Mouse (Mus musculus): Measurements from ENCODE around the gene Eif5a. TPM values are rescaled to one million over a fixed set of nuclear protein-coding genes. Genes with fewer than 3 reads are reported as not detected.
"Not testable (repeated sequence)": the region's sequence is repeated elsewhere in the genome, so short reads cannot be mapped to it uniquely, and the experiment has no call there.

Eif5a gene
- polyA plus RNA-seq, 1 experiment from 2014 or later = 1,673 TPM

GRCm38 (mm10) chr11:69956218-69956617 is 34.5 kb upstream of the Eif5a start:
- 74% methylated on average over 1 of the region's 1 CpGs for WGBS
- no peak overlapping the region for H3K9ac ChIP-seq
- no peak overlapping the region for H3K4me2 ChIP-seq
- H3K9me3 ChIP-seq = no peaks in the 10 kb centered on the region
- H3K27ac ChIP-seq = no peak overlapping the region
- H3K4me3 ChIP-seq = no peak overlapping the region
- no peaks in the 10 kb centered on the region; the same call in 1 of the 2 replicates for H3K27me3 ChIP-seq
- no peaks in the 10 kb centered on the region for H3K36me3 ChIP-seq
- no peak for ATAC-seq (ENCODE audit: borderline replicate concordance, extremely low read depth, low FRiP score, low TSS enrichment)
- H3K4me1 ChIP-seq = peaks cover 7% of the 10 kb centered on the region; the same call in 1 of the 2 replicates

GRCm38 (mm10) chr11:69955618-69956017 is 33.9 kb upstream of the Eif5a start:
- H3K4me1 ChIP-seq; H3K36me3 ChIP-seq; H3K27me3 ChIP-seq; H3K9ac ChIP-seq; H3K4me2 ChIP-seq; H3K27ac ChIP-seq; H3K4me3 ChIP-seq; H3K9me3 ChIP-seq; ATAC-seq (ENCODE audit: borderline replicate concordance, extremely low read depth, low FRiP score, low TSS enrichment): not testable (repeated sequence)
- WGBS = 83% methylated on average over 4 of the region's 4 CpGs

DNA sequence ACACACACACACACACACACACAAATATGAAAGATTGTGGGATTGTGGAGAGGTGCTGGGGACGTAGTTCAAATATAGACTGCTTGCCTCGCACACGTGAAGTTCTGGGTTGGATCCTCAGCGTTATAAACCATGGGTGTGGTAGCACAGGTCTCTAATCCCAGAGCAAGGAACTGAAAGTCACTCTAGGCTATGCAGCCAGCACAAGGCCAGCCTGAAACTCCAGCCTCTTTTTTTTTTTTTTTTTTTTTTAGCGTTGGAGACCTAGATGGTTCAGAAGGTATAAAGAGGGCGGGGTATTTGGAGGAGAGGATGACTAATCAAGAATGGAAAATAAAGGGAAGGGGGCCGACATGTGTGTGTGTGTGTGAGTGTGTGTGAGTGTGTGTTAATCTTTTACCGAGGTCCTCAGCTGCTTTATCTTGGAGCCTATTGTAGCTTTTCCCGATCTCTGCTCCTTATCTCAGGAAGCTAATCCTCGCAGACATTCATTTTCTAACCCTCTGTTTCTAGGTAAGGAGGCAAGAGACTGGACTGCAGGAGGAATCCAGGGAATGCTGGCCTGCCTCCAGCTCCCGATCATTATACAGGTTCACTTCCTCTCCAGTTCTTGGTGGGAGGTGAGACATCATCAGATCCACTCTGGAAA is 31.6 kb upstream of the Eif5a start:
- Histone ChIP-seq H3K36me3 (no peaks in the 10 kb centered on the region), H3K4me1 (peaks cover 16% of the 10 kb centered on the region), H3K9ac (no peak overlapping the region), H3K4me3 (no peak overlapping the region), H3K4me2 (no peak overlapping the region), H3K9me3 (no peaks in the 10 kb centered on the region), H3K27ac (peak overlapping the region; percentile 47; the same call in 1 of the 2 replicates), H3K27me3 (no peaks in the 10 kb centered on the region; the same call in 1 of the 2 replicates)
- WGBS = 30% methylated on average over 11 of the region's 11 CpGs
- no peak for ATAC-seq (ENCODE audit: borderline replicate concordance, extremely low read depth, low FRiP score, low TSS enrichment)

GRCm38 (mm10) chr11:69952274-69952673 is 30.5 kb upstream of the Eif5a start:
- no peak overlapping the region for H3K4me3 ChIP-seq
- no peak overlapping the region for H3K27ac ChIP-seq
- H3K4me2 ChIP-seq = no peak overlapping the region
- no peaks in the 10 kb centered on the region; the same call in 1 of the 2 replicates for H3K27me3 ChIP-seq
- no peaks in the 10 kb centered on the region for H3K36me3 ChIP-seq
- 38% methylated on average over 1 of the region's 1 CpGs for WGBS
- peaks cover 22% of the 10 kb centered on the region for H3K4me1 ChIP-seq
- H3K9me3 ChIP-seq = no peaks in the 10 kb centered on the region
- H3K9ac ChIP-seq = no peak overlapping the region
- ATAC-seq (ENCODE audit: borderline replicate concordance, extremely low read depth, low FRiP score, low TSS enrichment) = no peak

DNA sequence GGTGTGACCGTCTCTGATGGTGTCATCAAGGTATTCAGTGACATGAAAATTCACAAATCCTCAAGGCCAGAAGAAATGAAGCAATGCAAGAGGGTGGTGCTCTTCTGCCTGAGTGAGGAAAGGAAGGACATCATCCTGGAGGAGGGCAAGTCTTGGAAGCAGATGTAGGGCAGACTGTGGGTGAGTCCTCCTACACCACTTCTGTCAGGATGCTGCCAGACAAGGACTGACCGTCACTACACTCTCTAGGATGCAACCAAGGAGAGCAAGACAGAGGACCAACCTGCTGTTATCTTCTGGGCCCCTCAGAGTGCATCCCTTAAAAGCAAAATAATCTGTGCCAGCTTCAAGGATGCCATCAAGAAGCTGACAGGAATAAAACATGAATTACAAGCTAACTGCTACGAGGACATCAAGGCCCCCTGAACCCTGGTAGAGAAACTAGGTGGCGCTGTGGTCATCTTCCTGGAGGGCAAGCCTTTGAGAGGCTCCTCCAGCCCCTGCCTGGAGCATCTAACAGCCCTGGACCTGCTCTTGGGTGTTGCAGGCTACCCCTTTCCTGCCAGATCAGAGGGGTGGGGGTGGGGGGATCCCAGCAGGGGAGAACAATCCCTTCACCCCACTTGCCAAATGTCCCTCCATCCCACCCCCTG is 29.2 kb upstream of the Eif5a start:
- H3K9ac ChIP-seq = no peak overlapping the region
- 37% methylated on average over 4 of the region's 4 CpGs for WGBS
- H3K4me2 ChIP-seq = no peak overlapping the region
- H3K4me1 ChIP-seq = peaks cover 36% of the 10 kb centered on the region
- H3K27ac ChIP-seq = no peak overlapping the region
- H3K36me3 ChIP-seq = no peaks in the 10 kb centered on the region
- H3K9me3 ChIP-seq = no peaks in the 10 kb centered on the region
- no peak for ATAC-seq (ENCODE audit: borderline replicate concordance, extremely low read depth, low FRiP score, low TSS enrichment)
- H3K4me3 ChIP-seq = no peak overlapping the region
- H3K27me3 ChIP-seq = no peaks in the 10 kb centered on the region; the same call in 1 of the 2 replicates

DNA sequence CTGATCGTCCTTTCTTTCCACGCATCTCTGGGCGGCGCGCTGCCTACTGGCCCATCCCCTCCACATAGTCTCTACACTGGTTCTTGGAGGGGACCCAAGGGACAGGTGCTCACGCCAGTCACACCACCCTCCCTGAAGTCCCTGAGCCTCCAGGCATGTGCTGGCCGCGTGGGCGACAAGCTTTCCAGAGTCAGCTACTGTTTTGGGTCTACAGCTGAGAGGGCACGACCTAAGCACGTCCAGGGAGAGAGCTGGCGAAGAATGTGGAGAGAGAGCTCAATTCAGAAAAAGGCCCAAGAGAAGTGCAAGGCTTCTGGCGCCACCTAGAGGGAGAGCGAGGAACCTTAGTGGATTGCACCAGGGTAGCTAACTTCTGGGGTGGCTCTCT is 27.0 kb upstream of the Eif5a start:
- peaks cover 12% of the 10 kb centered on the region for H3K36me3 ChIP-seq

GRCm38 (mm10) chr11:69948066-69948762 is 26.5 kb upstream of the Eif5a start, which contains the start of gene Slc2a4:
Slc2a4 (minus strand) TSS chr11:69948188.
- Histone ChIP-seq H3K4me2 (peak within 1 kb of the TSS; percentile 71), H3K36me3 (peaks cover 12% of the 10 kb centered on the region), H3K9ac (peak within 1 kb of the TSS; percentile 46), H3K4me3 (peak within 1 kb of the TSS; percentile 50), H3K9me3 (no peaks in the 10 kb centered on the region), H3K4me1 (peaks cover 37% of the 10 kb centered on the region), H3K27ac (peak within 1 kb of the TSS; percentile 88), H3K27me3 (no peaks in the 10 kb centered on the region; the same call in 1 of the 2 replicates)
- ATAC-seq (ENCODE audit: borderline replicate concordance, extremely low read depth, low FRiP score, low TSS enrichment) = peak; percentile 93
- 0% methylated on average over 34 of the region's 34 CpGs for WGBS

More for the DNA sequence above, 27.0 kb upstream of the Eif5a start:
- Histone ChIP-seq H3K9ac (peak overlapping the region; percentile 46; the same call in 1 of the 2 replicates), H3K4me3 (peak overlapping the region; percentile 50), H3K4me2 (peak overlapping the region; percentile 71), H3K9me3 (no peaks in the 10 kb centered on the region), H3K27ac (peak overlapping the region; percentile 88), H3K4me1 (peaks cover 37% of the 10 kb centered on the region), H3K27me3 (no peaks in the 10 kb centered on the region; the same call in 1 of the 2 replicates)
- WGBS = 2% methylated on average over 14 of the region's 14 CpGs
- ATAC-seq (ENCODE audit: borderline replicate concordance, extremely low read depth, low FRiP score, low TSS enrichment) = peak; percentile 37

DNA sequence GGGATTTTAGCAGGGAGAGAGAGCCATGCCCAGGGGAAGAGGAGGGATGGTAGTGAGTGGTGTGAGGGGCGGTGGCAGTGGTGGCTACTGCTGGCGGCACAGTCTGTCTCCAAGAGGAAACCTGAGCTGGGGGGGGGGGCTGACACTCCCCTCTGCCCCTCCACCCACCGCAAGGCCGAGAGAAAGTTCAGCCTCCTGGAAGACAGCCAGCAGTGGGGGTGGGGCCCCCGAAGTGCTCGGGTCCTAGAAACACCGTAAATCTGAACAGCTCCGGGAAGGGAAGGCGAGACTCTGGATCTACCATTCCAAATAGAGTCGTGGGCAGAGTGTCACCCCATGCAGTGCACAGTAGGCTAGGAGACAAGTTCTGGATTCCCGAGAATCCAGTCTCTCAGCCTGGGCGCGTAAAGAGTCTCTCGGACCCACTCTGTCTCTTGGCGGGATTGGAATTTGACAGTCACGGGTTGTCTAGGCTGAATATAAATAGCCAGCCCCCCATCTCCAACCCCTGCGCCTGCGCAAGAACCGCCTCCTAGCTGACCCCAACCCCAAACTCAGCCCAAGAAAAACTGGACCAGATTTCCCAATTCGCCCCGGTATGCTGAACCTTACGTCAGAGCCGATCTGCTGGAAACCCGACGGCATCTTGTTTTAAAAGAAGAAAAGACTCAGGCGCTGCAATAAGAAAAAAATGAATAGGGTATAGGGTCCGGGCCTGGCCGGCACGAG is 25.7 kb upstream of the Eif5a start:
- H3K27ac ChIP-seq = peak overlapping the region; percentile 88
- no peaks in the 10 kb centered on the region; the same call in 1 of the 2 replicates for H3K27me3 ChIP-seq
- WGBS = 1% methylated on average over 29 of the region's 29 CpGs
- no peaks in the 10 kb centered on the region for H3K9me3 ChIP-seq
- H3K36me3 ChIP-seq = peaks cover 12% of the 10 kb centered on the region
- peak overlapping the region; percentile 46 for H3K9ac ChIP-seq
- H3K4me1 ChIP-seq = peaks cover 31% of the 10 kb centered on the region
- peak overlapping the region; percentile 50 for H3K4me3 ChIP-seq
- H3K4me2 ChIP-seq = peak overlapping the region; percentile 71
- peak; percentile 46 for ATAC-seq (ENCODE audit: borderline replicate concordance, extremely low read depth, low FRiP score, low TSS enrichment)

- peaks cover 29% of the 10 kb centered on the region for H3K4me1 ChIP-seq
- H3K9ac ChIP-seq = no peak overlapping the region
- peak overlapping the region; percentile 50; the same call in 1 of the 2 replicates for H3K4me3 ChIP-seq
- peaks cover 12% of the 10 kb centered on the region for H3K36me3 ChIP-seq
- no peaks in the 10 kb centered on the region for H3K9me3 ChIP-seq
- 0 out of 2 replicates have a peak overlapping the region, but pooled peaks have one; percentile 88 for H3K27ac ChIP-seq
- H3K27me3 ChIP-seq = no peaks in the 10 kb centered on the region; the same call in 1 of the 2 replicates
- 84% methylated on average over 18 of the region's 18 CpGs for WGBS
- H3K4me2 ChIP-seq = peak overlapping the region; percentile 71; the same call in 1 of the 2 replicates
- no peak for ATAC-seq (ENCODE audit: borderline replicate concordance, extremely low read depth, low FRiP score, low TSS enrichment)
Observed at GRCm38 (mm10) chr11:69945997-69946891, 24.5 kb upstream of the Eif5a start.

GRCm38 (mm10) chr11:69945216-69945615 is 23.5 kb upstream of the Eif5a start:
- no peak overlapping the region for H3K27ac ChIP-seq
- H3K36me3 ChIP-seq = peaks cover 12% of the 10 kb centered on the region
- 60% methylated on average over 13 of the region's 13 CpGs for WGBS
- H3K4me2 ChIP-seq = no peak overlapping the region
- H3K4me1 ChIP-seq = peaks cover 29% of the 10 kb centered on the region
- no peaks in the 10 kb centered on the region; the same call in 1 of the 2 replicates for H3K27me3 ChIP-seq
- no peak for ATAC-seq (ENCODE audit: borderline replicate concordance, extremely low read depth, low FRiP score, low TSS enrichment)
- H3K4me3 ChIP-seq = no peak overlapping the region
- no peaks in the 10 kb centered on the region for H3K9me3 ChIP-seq
- H3K9ac ChIP-seq = no peak overlapping the region

Data from lung, embryonic 15.5 days (tissue).